Mouse (Mus musculus) myocyte (in vitro differentiated cells): ENCODE measurements at regions not wholly inside any gene's neighbourhood (a gene's known extent, or its start where the extent isn't known, plus 50 kb on each side); places are given as distances from the start of the nearest gene placed in this dataset.

Source experiments
- H3K27me3 ChIP-seq: one replicate; pipeline ENCODE4 v1.6.1; 2011; ENCODE audit not compliant: control insufficient read depth, insufficient read depth, insufficient read length
- H3K36me3 ChIP-seq: one replicate; pipeline ENCODE4 v1.6.1; 2011; ENCODE audit not compliant: control insufficient read depth, insufficient read depth
- H3K4me2 ChIP-seq: one replicate; pipeline ENCODE4 v1.6.1; 2011; ENCODE audit warnings: low read depth, control low read depth
- H3K4me3 ChIP-seq: one replicate; pipeline ENCODE4 v1.5.1; 2011; ENCODE audit warnings: mild to moderate bottlenecking, control low read depth, moderate library complexity
- H3K79me2 ChIP-seq: one replicate; pipeline ENCODE4 v1.6.1; 2011; ENCODE audit not compliant: control insufficient read depth, insufficient read depth
- H3ac ChIP-seq: one replicate; pipeline ENCODE4 v1.6.1; 2011; ENCODE audit not compliant: control insufficient read depth, insufficient read length
- CEBPB ChIP-seq: IDR thresholded peaks from 2 replicates; pipeline ENCODE4 v1.6.1; 2011; ENCODE audit warnings: mild to moderate bottlenecking, moderate library complexity; ENCODE audit not compliant: poor library complexity, insufficient read depth, severe bottlenecking
- E2F4 ChIP-seq: IDR thresholded peaks from one replicate; pipeline ENCODE4 v1.6.1; 2011; ENCODE audit warnings: mild to moderate bottlenecking, control low read depth, moderate library complexity; ENCODE audit not compliant: insufficient read depth
- MAX ChIP-seq: IDR thresholded peaks from one replicate; pipeline ENCODE4 v1.6.1; 2011; ENCODE audit warnings: low read depth, mild to moderate bottlenecking, control low read depth
- MYOD1 ChIP-seq, 3 experiments: IDR thresholded peaks; one replicate each; pipeline ENCODE4 v1.6.1; 2011; ENCODE audit warnings: control low read depth in 2 of 3, low read depth in 2 of 3, mild to moderate bottlenecking in 2 of 3, moderate library complexity in 1 of 3; ENCODE audit not compliant: insufficient read length in 2 of 3, control insufficient read depth in 1 of 3
- MYOG ChIP-seq, 3 experiments: IDR thresholded peaks; one replicate each; pipeline ENCODE4 v1.6.1; 2011; ENCODE audit warnings: control low read depth in 2 of 3, low read depth in 2 of 3, mild to moderate bottlenecking in 2 of 3; ENCODE audit not compliant: insufficient read length in 2 of 3, control insufficient read depth in 1 of 3, insufficient read depth in 1 of 3
- POLR2A ChIP-seq: IDR thresholded peaks from one replicate; pipeline ENCODE4 v1.6.1; 2011; ENCODE audit warnings: low read depth, mild to moderate bottlenecking, control low read depth, moderate library complexity; ENCODE audit not compliant: insufficient read length
- POLR2AphosphoS2 ChIP-seq: IDR thresholded peaks from one replicate; pipeline ENCODE4 v1.6.1; 2011; ENCODE audit warnings: low read depth, control low read depth; ENCODE audit not compliant: insufficient read length
- REST ChIP-seq: IDR thresholded peaks from one replicate; pipeline ENCODE4 v1.6.1; 2011; ENCODE audit warnings: mild to moderate bottlenecking, control low read depth, moderate library complexity; ENCODE audit not compliant: insufficient read depth, insufficient read length
- SRF ChIP-seq: IDR thresholded peaks from one replicate; pipeline ENCODE4 v1.6.1; 2011; ENCODE audit warnings: low read depth; ENCODE audit not compliant: control insufficient read depth, insufficient read length
- TCF12 ChIP-seq: IDR thresholded peaks from one replicate; pipeline ENCODE4 v1.6.1; 2011; ENCODE audit warnings: mild to moderate bottlenecking, control low read depth; ENCODE audit not compliant: poor library complexity, insufficient read depth, severe bottlenecking
- TCF3 ChIP-seq: IDR thresholded peaks from one replicate; pipeline ENCODE4 v1.6.1; 2011; ENCODE audit warnings: low read depth, control low read depth; ENCODE audit not compliant: insufficient read length
- USF1 ChIP-seq: IDR thresholded peaks from one replicate; pipeline ENCODE4 v1.6.1; 2011; ENCODE audit warnings: low read depth, mild to moderate bottlenecking, control low read depth, moderate library complexity

DNA sequence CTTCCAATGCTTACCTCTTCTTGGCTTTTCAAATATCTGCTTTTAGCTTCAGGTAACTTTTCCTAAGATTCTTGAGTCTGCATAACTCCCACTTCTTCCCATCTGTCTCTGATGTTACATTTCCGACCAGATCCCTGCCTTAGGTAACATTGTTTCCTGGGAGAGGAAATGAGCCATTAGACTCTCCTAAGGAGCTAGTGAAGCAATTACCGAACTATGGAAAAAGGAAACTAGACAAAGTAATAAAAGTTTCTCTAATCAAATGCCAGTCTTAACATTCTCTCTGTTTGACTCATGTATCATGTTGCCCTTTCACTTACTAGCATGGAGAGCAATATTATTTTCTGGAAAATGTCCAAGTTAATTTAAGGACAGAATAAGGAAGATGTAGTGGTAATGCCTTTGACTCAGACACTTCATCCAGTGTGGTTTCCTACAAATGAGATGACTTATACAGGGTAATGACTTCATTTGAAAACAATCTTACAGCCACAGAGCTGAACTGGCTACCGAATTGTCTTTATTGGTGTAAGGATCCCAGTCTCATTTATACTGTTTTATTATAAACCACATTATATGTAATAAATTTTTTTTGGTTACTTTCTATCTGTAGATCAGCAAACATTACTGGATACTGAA, 263.8 kb upstream of the Fam84a start:
- Histone ChIP-seq H3K79me2 (no peaks in the 10 kb centered on the region), H3K4me3 (no peak overlapping the region), H3K4me2 (peak overlapping the region; percentile 52), H3ac (no peak overlapping the region), H3K36me3 (no peaks in the 10 kb centered on the region), H3K27me3 (no peaks in the 10 kb centered on the region)
- TF ChIP-seq SRF (no peak), CEBPB (peak; percentile 55; the same call in 1 of the 2 replicates)

DNA sequence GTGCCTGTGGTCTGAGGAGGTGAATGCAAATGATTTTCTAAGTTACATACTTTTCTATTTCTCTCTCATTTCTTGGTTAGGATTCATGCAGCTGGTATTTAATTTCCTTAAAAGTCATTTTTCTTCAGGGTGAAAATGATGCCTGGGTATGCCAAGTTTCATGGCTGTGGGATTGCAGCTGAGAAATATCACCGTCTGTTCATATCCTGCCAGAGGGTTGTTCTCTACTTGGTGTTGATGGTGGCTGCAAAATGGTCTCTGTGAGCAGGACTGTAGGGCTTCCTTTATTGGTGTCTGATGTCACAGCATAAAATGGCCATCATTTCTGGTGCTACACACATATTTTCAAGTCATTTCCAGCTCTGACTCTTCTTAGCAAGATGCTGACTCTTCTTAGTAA, 259.2 kb upstream of the Fam84a start:
- Histone ChIP-seq H3K4me2 (no peak overlapping the region), H3K36me3 (no peaks in the 10 kb centered on the region), H3K79me2 (no peaks in the 10 kb centered on the region), H3K27me3 (no peaks in the 10 kb centered on the region), H3ac (no peak overlapping the region), H3K4me3 (no peak overlapping the region)
- no peak for TF ChIP-seq USF1
- TF ChIP-seq MYOG (IDR thresholded peaks at IDR 0.05; ENCODE audit: control insufficient read depth in 1 of 3, insufficient read depth in 1 of 3, insufficient read length in 2 of 3, low read depth in 2 of 3): no peak
- no peak for TF ChIP-seq REST
- TF ChIP-seq TCF3: no peak
- no peak for TF ChIP-seq POLR2AphosphoS2
- no peak for TF ChIP-seq MYOD1 (IDR thresholded peaks at IDR 0.05; ENCODE audit: control insufficient read depth in 1 of 3, insufficient read length in 2 of 3, low read depth in 2 of 3)
- no peak for TF ChIP-seq SRF
- no peak for TF ChIP-seq E2F4
- no peak for TF ChIP-seq CEBPB

GRCm38 (mm10) chr12:14405796-14406195, 253.9 kb upstream of the Fam84a start:
- Histone ChIP-seq H3K27me3 (no peaks in the 10 kb centered on the region), H3K4me3 (no peak overlapping the region), H3K4me2 (no peak overlapping the region), H3K36me3 (no peaks in the 10 kb centered on the region), H3K79me2 (no peaks in the 10 kb centered on the region), H3ac (no peak overlapping the region)
- TF ChIP-seq POLR2AphosphoS2 (no peak), USF1 (no peak), POLR2A (no peak), MAX (no peak), REST (no peak)

GRCm38 (mm10) chr12:14376211-14376610, 224.4 kb upstream of the Fam84a start:
- no peak for TF ChIP-seq MYOG (IDR thresholded peaks at IDR 0.05; ENCODE audit: control insufficient read depth in 1 of 3, insufficient read depth in 1 of 3, insufficient read length in 2 of 3, low read depth in 2 of 3)
- no peak for TF ChIP-seq TCF3
- no peak for TF ChIP-seq MAX
- no peak for TF ChIP-seq CEBPB
- no peak for TF ChIP-seq POLR2AphosphoS2
- TF ChIP-seq USF1: no peak
- TF ChIP-seq POLR2A: no peak
- no peak for TF ChIP-seq SRF
- TF ChIP-seq MYOD1 (IDR thresholded peaks at IDR 0.05; ENCODE audit: control insufficient read depth in 1 of 3, insufficient read length in 2 of 3, low read depth in 2 of 3): no peak
- TF ChIP-seq TCF12: no peak
- TF ChIP-seq REST: no peak
- TF ChIP-seq E2F4: no peak

GRCm38 (mm10) chr12:14338244-14338799, 186.5 kb upstream of the Fam84a start:
- H3K4me3 ChIP-seq: no peak overlapping the region
- TF ChIP-seq MAX (no peak), POLR2A (no peak), MYOG (IDR thresholded peaks at IDR 0.05; ENCODE audit: control insufficient read depth in 1 of 3, insufficient read depth in 1 of 3, insufficient read length in 2 of 3, low read depth in 2 of 3) (peak in 1 of 3 experiments; percentile 4), CEBPB (0 out of 2 replicates have a peak, but pooled peaks have one; percentile 8), USF1 (no peak), E2F4 (no peak), MYOD1 (IDR thresholded peaks at IDR 0.05; ENCODE audit: control insufficient read depth in 1 of 3, insufficient read length in 2 of 3, low read depth in 2 of 3) (peak in 1 of 3 experiments; percentile 57)
- H3ac ChIP-seq: no peak overlapping the region
- H3K36me3 ChIP-seq: no peaks in the 10 kb centered on the region
- peak overlapping the region; percentile 16 for H3K4me2 ChIP-seq
- H3K27me3 ChIP-seq: no peaks in the 10 kb centered on the region
- no peaks in the 10 kb centered on the region for H3K79me2 ChIP-seq

More at GRCm38 (mm10) chr12:14376211-14376610, 224.4 kb upstream of the Fam84a start:
- H3K4me2 ChIP-seq: no peak overlapping the region
- H3K79me2 ChIP-seq: no peaks in the 10 kb centered on the region
- H3K27me3 ChIP-seq: no peaks in the 10 kb centered on the region
- no peak overlapping the region for H3K4me3 ChIP-seq
- no peak overlapping the region for H3ac ChIP-seq
- H3K36me3 ChIP-seq: no peaks in the 10 kb centered on the region
